ENCODE assay signal across 8 mouse cellular contexts in the genomic region with DNA sequence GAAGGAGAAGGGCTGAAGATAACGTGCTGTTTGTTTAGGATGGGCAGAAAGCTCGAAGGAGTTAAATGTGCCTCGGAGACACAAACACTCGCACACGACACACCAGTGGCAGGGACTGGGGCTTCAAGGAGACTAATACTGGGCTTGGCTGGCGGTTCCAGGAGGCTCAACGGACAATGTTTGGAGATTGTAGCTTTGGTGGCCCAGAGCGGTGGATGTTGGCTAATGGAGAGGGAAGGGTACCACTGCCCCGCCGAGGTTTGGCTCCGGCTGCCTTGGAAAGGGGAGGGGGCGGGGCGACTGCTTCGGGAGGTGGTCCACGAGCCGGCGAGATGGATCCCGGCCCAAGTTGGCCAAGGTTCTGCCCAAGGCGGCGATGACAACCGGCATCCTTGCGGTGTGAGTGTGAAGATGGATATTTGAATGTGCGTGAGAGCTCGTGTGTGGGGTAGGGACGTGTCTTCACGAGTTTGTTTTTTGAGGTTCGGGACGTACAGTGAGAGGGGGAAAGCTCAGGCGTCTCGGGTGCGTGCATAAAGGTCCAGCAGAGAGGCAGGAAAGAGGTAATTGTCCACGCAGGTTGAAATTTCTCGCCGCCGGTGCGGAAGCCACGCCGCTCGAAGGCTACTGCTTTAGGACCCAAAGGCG. TPM values are rescaled to one million over a fixed set of nuclear protein-coding genes. Genes with fewer than 3 reads are reported as not detected.
DNase-seq lines count a peak whose midpoint lies in the region; ATAC-seq and TF ChIP-seq lines count a peak whose summit lies in the region.

No protein-coding gene starts in this region.

- peaks cover 7 to 14% of the 10 kb centered on the region in 2 experiments; a peak in 3 of 4 replicates for H3K4me1 ChIP-seq in heart, embryonic 14.5 days (ENCODE audit: control insufficient read depth in 2 of 2, insufficient read depth in 2 of 2, low read length in 2 of 2)
- peaks cover 17% of the 10 kb centered on the region for H3K4me1 ChIP-seq in embryonic facial prominence, embryonic 12.5 days
- peaks cover 16% of the 10 kb centered on the region for H3K4me1 ChIP-seq in intestine, embryonic 15.5 days (replicated peaks)
- peaks cover 19% of the 10 kb centered on the region for H3K4me1 ChIP-seq in midbrain, embryonic 13.5 days (replicated peaks)
- H3K4me1 ChIP-seq in thymus, adult 2 months (replicated peaks; ENCODE audit: control insufficient read depth, insufficient read depth, low read length): no peaks in the 10 kb centered on the region

- no peak overlapping the region for H3K9ac ChIP-seq in heart, embryonic 14.5 days (ENCODE audit: low read length)
- 0 out of 2 replicates have a peak overlapping the region, but pooled peaks have one; percentile 17 for H3K9ac ChIP-seq in embryonic facial prominence, embryonic 12.5 days
- no peak overlapping the region for H3K9ac ChIP-seq in intestine, embryonic 15.5 days
- H3K9ac ChIP-seq in midbrain, embryonic 13.5 days (replicated peaks): peak overlapping the region; percentile 77

- peak overlapping the region; percentile 66 for H3K4me2 ChIP-seq in heart, embryonic 14.5 days (ENCODE audit: low read length)
- H3K4me2 ChIP-seq in embryonic facial prominence, embryonic 12.5 days (replicated peaks): peak overlapping the region; percentile 74
- H3K4me2 ChIP-seq in intestine, embryonic 15.5 days (replicated peaks): peak overlapping the region; percentile 76
- H3K4me2 ChIP-seq in midbrain, embryonic 13.5 days (replicated peaks): peak overlapping the region; percentile 82

- TF ChIP-seq CTCF in thymus, adult 2 months (IDR thresholded peaks at IDR 0.05; ENCODE audit: borderline replicate concordance, control insufficient read depth, extremely low read depth, insufficient read depth, low read length, poor library complexity): no peak

- peaks cover 43% of the 10 kb centered on the region for H3K27me3 ChIP-seq in heart, embryonic 14.5 days (ENCODE audit: control insufficient read depth, insufficient read depth, low read length)
- H3K27me3 ChIP-seq in embryonic facial prominence, embryonic 12.5 days: peaks cover 46% of the 10 kb centered on the region
- peaks cover 37% of the 10 kb centered on the region for H3K27me3 ChIP-seq in intestine, embryonic 15.5 days (replicated peaks)
- peaks cover 40% of the 10 kb centered on the region for H3K27me3 ChIP-seq in midbrain, embryonic 13.5 days
- peaks cover 3% of the 10 kb centered on the region; the same call in 1 of the 2 replicates for H3K27me3 ChIP-seq in thymus, adult 2 months (ENCODE audit: control insufficient read depth, insufficient read depth, low read length)

- no peak for TF ChIP-seq POLR2A in thymus, adult 2 months (IDR thresholded peaks at IDR 0.05; ENCODE audit: control insufficient read depth, extremely low read depth, insufficient read depth, low read length, poor library complexity)

- peak overlapping the region; percentile 7 to 39 for H3K4me3 ChIP-seq in heart, embryonic 14.5 days (ENCODE audit: control insufficient read depth in 1 of 2, insufficient read depth in 1 of 2, low read depth in 1 of 2, low read length in 2 of 2)
- peak overlapping the region; percentile 43 for H3K4me3 ChIP-seq in embryonic facial prominence, embryonic 12.5 days
- H3K4me3 ChIP-seq in intestine, embryonic 15.5 days (replicated peaks): peak overlapping the region; percentile 41
- peak overlapping the region; percentile 74 for H3K4me3 ChIP-seq in midbrain, embryonic 13.5 days (replicated peaks)
- H3K4me3 ChIP-seq in thymus, adult 2 months (ENCODE audit: control insufficient read depth, insufficient read depth, low read length): no peak overlapping the region

- H3K9me3 ChIP-seq in heart, embryonic 14.5 days (ENCODE audit: control insufficient read depth, low read length): no peaks in the 10 kb centered on the region
- no peaks in the 10 kb centered on the region for H3K9me3 ChIP-seq in embryonic facial prominence, embryonic 12.5 days
- no peaks in the 10 kb centered on the region for H3K9me3 ChIP-seq in intestine, embryonic 15.5 days
- H3K9me3 ChIP-seq in midbrain, embryonic 13.5 days: no peaks in the 10 kb centered on the region

- no peaks in the 10 kb centered on the region for H3K36me3 ChIP-seq in heart, embryonic 14.5 days (ENCODE audit: control insufficient read depth, insufficient read depth, low read length)
- H3K36me3 ChIP-seq in embryonic facial prominence, embryonic 12.5 days: no peaks in the 10 kb centered on the region
- H3K36me3 ChIP-seq in intestine, embryonic 15.5 days: no peaks in the 10 kb centered on the region
- no peaks in the 10 kb centered on the region for H3K36me3 ChIP-seq in midbrain, embryonic 13.5 days
- no peaks in the 10 kb centered on the region for H3K36me3 ChIP-seq in thymus, adult 2 months (ENCODE audit: control insufficient read depth, insufficient read depth, low read length)

- no peak overlapping the region for H3K27ac ChIP-seq in heart, embryonic 14.5 days (replicated peaks in 1 of 2; ENCODE audit: control insufficient read depth in 1 of 2, insufficient read depth in 1 of 2, low read depth in 2 of 2, low read length in 2 of 2)
- no peak overlapping the region for H3K27ac ChIP-seq in embryonic facial prominence, embryonic 12.5 days
- no peak overlapping the region for H3K27ac ChIP-seq in intestine, embryonic 15.5 days
- H3K27ac ChIP-seq in midbrain, embryonic 13.5 days: peak overlapping the region; percentile 92
- no peak overlapping the region for H3K27ac ChIP-seq in thymus, adult 2 months (ENCODE audit: control insufficient read depth, insufficient read depth, low read length)

- 2% methylated on average over 40 of the region's 40 CpGs for WGBS in heart, embryonic 14.5 days
- WGBS in embryonic facial prominence, embryonic 12.5 days: under 1% methylated on average over 40 of the region's 40 CpGs
- WGBS in intestine, embryonic 15.5 days: 3% methylated on average over 40 of the region's 40 CpGs
- WGBS in midbrain, embryonic 13.5 days: 1% methylated on average over 40 of the region's 40 CpGs
- 10% methylated on average over 40 of the region's 40 CpGs for WGBS in thymus, adult 2 months

- no peak for ATAC-seq in heart, embryonic 14.5 days (ENCODE audit: insufficient number of reproducible peaks, insufficient read depth, low FRiP score, low read depth)
- no peak for ATAC-seq in embryonic facial prominence, embryonic 12.5 days (ENCODE audit: insufficient number of reproducible peaks, insufficient read depth, low FRiP score, low TSS enrichment)
- ATAC-seq in intestine, embryonic 15.5 days: no peak
- peak; percentile 54 for ATAC-seq in midbrain, embryonic 13.5 days

- DNase-seq in heart, adult 8-10 months (ENCODE audit: low spot score): no peak
- peak; percentile 37 for DNase-seq in NIH3T3 (ENCODE audit: low read depth)
- no peak for DNase-seq in thymus, adult 2 months
- no peak for DNase-seq in urinary bladder, postnatal 10 days (ENCODE audit: low spot score)

RNA-seq across cellular contexts. Expression of a gene that starts 0.9 kb away (rescaled TPM):
- 1.0 and 1.1 TPM in 2 replicates for polyA plus RNA-seq in heart, embryonic 14.5 days (2014; fragmentation: Nextera tagmentation; extraction: Ambion mirVana)
- under 1 TPM; 0.16 to 0.46 (median 0.32) TPM for total RNA-seq in heart, adult 8-10 months (2022)
- polyA plus RNA-seq in embryonic facial prominence, embryonic 12.5 days (2016; fragmentation: Nextera tagmentation; extraction: Ambion mirVana): 4.3 and 5.4 TPM in 2 replicates
- polyA plus RNA-seq in intestine, embryonic 15.5 days (2015; fragmentation: Nextera tagmentation; extraction: Ambion mirVana): 1.8 and 2.2 TPM in 2 replicates
- 62.3 and 66.8 TPM in 2 replicates for polyA plus RNA-seq in midbrain, embryonic 13.5 days (2015; fragmentation: Nextera tagmentation; extraction: Ambion mirVana)
- 0.66 and 1.1 TPM in 2 replicates for polyA plus RNA-seq in thymus, adult 2 months (2012; rRNA removed)

RNA-seq across cellular contexts. Expression of a gene that starts 53.2 kb away (rescaled TPM):
- polyA plus RNA-seq in heart, embryonic 14.5 days (2014; fragmentation: Nextera tagmentation; extraction: Ambion mirVana): 28.2 and 29.1 TPM in 2 replicates
- total RNA-seq in heart, adult 8-10 months (2022): 10 to 100 TPM; 41.8 to 46.1 (median 43.9) TPM
- polyA plus RNA-seq in embryonic facial prominence, embryonic 12.5 days (2016; fragmentation: Nextera tagmentation; extraction: Ambion mirVana): 32.2 and 33.2 TPM in 2 replicates
- polyA plus RNA-seq in intestine, embryonic 15.5 days (2015; fragmentation: Nextera tagmentation; extraction: Ambion mirVana): 22.5 and 23.9 TPM in 2 replicates
- polyA plus RNA-seq in midbrain, embryonic 13.5 days (2015; fragmentation: Nextera tagmentation; extraction: Ambion mirVana): 36.5 and 36.9 TPM in 2 replicates
- polyA plus RNA-seq in thymus, adult 2 months (2012; rRNA removed): 74.0 and 89.7 TPM in 2 replicates

Comparison
In these comparisons a context has a peak if more than half of its experiments do, and no peak if none do; other contexts are left out.
1. H3K9ac ChIP-seq: peak in embryonic facial prominence, embryonic 12.5 days (single experiment) and midbrain, embryonic 13.5 days (single experiment); none in heart, embryonic 14.5 days (single experiment) and intestine, embryonic 15.5 days (single experiment).
2. Peak in every context shown above with its lines, with median percentiles within 50 percentile points of each other: H3K4me2 ChIP-seq.